Mouse (Mus musculus): ENCODE data around the gene Msl2.

The Msl2 gene

GRCm38 (mm10) chr9:101075091-101075581 is 1.2 kb downstream of the Msl2 start:
- DNase-seq = no peak

- no peak for DNase-seq
Observed at GRCm38 (mm10) chr9:101075694-101076093, 1.8 kb downstream of the Msl2 start.

DNA sequence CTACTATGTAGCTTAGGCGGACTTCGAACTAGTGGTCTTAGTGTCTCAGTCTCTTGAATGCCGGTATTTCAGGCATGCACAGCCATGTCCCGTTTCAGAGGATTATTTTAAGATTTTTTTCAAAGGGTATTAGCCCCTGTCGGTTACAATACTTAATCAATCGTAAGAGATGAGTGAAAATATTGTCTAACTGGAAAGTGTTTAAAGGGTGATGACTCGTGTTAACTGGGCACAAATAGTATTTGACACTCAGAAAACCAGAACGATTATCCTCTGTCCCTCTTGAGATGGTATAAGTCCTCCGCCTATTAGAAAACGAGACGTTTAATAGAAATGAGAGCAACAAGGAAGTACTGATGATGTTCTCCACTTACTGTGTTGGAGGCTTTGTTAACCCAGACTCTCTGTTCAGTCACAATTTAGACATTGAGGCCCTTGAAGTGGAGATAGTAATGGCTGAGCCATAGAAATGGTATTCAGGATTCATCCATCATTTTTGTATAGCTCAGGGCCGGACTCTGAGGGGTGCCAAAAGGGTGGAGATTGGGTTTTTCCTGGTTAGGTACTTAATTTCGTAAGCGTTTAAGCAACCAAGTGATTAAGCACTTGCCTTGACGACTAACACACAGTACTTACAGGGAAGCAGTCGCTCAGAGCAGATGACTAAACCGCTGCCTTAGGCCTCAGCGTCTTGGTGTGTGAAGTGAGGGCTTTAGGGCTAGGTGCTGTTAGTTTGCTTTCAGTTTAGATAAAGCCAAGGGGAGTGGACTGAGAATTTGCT is 2.4 kb downstream of the Msl2 start:
- DNase-seq = no peak

DNA sequence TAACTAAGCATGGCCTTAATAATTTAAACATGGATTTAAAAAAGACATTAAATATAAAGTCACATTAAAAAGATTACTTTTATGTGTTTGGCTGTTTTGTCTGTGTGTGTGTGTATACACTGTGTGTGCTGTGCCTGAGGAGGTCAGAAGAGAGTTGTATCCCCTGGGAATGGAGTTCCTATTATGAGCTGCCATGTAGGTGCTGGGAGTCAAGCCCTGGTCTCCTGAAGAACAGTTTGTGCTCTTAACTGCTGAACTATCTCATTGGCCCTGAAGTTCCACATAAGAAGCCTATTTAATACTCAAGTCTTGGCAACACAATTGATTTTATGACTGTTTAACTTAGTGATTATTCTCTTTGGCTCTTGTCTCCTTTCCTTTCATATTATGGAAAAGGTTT is 3.6 kb downstream of the Msl2 start:
- DNase-seq = no peak

GRCm38 (mm10) chr9:101078579-101078978 is 4.7 kb downstream of the Msl2 start:
- DNase-seq = no peak

DNA sequence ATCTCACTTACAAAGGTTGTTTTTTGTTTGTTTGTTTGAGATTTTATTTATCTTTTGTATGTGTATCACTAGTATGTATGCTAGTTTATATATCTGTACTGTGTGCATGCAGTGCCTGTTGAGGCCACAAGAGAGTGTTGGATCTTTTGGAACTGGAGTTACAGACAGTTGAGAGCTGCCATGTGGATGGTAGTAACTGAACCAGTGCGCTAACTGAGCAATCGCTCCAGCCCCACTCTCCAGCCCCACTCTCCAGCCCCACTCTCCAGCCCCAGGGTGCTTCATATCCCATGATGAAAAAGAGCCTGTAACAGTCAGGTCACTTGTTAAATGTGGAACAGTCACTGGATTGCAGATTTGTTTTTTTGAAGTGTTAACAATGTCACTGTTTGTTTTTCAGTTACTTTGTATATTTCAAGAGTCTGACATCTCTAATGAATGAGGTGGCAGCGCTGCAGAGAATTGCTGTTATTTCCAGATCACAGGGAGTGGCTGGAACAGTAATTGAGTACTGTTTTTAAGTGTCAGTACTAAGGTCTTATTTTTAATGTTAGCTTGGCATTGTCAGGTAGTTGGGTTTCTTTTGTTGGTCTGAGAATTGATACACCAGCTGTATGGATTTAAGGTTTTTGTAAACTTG is 6.3 kb downstream of the Msl2 start:
- no peak for DNase-seq

GRCm38 (mm10) chr9:101083728-101084127 is 9.8 kb downstream of the Msl2 start:
- DNase-seq = no peak

GRCm38 (mm10) chr9:101095425-101095824 is 21.5 kb downstream of the Msl2 start:
- no peak for DNase-seq

GRCm38 (mm10) chr9:101096461-101096860 is 22.6 kb downstream of the Msl2 start:
- DNase-seq = no peak

DNA sequence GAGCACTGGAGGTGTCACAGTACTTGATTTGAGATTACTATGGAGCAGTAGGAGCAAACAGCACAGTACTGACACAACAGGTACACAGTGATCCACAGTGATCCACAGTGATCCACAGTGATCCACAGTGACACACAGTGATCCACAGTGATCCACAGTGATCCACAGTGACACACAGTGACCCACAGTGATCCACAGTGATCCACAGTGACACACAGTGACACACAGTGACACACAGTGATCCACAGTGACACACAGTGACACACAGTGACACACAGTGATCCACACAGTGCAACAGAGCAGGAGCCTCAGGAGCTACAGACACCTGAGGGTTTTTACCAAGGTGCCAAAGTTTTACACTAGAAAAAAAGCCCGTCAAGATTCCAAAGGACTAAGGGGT is 23.6 kb downstream of the Msl2 start:
- DNase-seq = no peak

DNA sequence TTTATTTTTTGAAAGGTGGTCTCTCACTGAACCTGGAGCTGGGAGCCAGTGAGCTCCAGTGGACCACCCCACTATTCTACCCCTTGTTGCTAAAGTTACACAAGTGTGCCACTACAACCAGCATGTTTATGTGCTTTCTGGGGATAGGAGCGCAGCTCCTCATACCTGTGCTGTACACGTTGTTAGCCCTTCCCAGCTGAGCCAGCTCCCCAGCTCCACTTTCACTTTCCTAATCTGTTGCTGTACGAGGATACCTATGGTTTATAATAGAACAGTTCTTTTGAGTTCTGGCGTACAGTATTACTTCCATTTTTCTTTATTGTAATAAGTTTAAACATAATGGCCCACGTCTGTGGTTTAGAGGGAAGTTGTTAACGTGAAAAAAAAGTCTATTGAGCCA is 25.5 kb downstream of the Msl2 start:
- DNase-seq = no peak

DNA sequence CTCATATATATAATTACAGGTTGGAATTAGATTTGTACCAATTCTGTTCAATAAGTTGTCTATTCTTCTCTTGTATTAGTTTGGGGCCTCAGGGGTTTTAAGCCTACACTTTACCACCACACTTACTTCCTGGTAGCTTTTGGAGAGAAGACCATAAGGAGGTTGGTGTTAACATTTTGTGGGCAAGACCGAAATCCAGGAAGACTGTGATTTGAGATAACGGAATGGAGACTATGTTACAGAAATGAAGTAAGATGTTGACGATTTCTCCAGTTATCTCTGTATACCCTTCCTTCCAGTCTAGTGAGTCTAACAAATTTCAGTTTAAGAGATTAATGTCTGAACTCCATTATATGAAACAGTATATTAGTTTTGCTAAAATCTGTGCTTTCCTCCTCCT is 26.3 kb downstream of the Msl2 start:
- DNase-seq = no peak

DNA sequence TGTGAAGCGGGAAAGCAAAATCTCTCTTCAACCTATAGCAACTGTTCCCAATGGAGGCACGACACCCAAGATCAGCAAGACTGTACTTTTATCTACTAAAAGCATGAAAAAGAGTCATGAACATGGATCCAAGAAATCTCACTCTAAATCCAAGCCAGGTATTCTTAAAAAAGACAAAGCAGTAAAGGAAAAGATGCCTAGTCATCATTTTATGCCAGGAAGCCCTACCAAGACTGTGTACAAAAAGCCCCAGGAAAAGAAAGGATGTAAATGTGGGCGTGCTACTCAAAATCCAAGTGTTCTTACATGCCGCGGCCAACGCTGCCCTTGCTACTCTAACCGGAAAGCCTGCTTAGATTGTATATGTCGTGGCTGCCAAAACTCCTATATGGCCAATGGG is 27.6 kb downstream of the Msl2 start:
- no peak for DNase-seq

GRCm38 (mm10) chr9:101102288-101102687 is 28.4 kb downstream of the Msl2 start:
- no peak for DNase-seq

DNA sequence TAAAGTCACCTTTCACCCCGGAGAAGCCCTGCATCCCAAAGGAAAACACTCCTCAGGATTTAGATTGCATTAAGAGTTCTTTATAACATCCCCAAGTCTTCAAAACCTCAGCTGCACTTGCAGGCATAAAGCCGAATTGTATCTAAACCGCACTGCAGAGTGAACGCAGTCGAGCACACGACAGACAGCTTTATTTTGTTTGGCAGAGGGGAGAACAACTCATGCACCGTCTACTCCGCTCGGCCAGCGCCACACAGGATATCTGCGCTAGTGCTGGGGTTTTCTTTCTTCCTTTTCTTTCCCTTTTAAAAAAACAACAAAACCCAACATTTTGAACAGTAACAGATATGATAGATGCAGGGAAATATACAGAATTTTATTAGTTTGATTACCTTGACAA is 31.0 kb downstream of the Msl2 start:
- no peak for DNase-seq

DNA sequence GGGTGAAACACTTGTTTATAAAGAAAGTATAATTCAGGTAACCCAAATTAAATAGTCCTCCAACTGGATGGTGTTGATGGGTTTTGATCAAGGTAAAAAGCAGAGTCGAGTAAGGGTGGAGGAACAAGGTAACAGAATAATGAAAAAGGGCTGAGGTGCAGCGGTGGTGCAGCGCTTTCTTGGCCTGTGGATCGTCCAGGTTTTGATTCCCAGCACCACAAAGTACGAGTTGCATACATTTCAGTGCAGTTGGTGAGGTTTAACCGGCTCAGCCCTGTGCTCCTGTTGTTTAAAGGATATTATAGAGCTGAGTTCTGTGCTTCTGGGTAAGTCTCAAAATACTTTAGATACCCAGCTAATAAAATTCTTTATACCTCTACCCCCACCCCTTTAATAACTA is 31.8 kb downstream of the Msl2 start:
- no peak for DNase-seq

GRCm38 (mm10) chr9:101107386-101107785 is 33.5 kb downstream of the Msl2 start:
- no peak for DNase-seq

- no peak for DNase-seq
Observed at GRCm38 (mm10) chr9:101110013-101110412, 36.1 kb downstream of the Msl2 start.

DNA sequence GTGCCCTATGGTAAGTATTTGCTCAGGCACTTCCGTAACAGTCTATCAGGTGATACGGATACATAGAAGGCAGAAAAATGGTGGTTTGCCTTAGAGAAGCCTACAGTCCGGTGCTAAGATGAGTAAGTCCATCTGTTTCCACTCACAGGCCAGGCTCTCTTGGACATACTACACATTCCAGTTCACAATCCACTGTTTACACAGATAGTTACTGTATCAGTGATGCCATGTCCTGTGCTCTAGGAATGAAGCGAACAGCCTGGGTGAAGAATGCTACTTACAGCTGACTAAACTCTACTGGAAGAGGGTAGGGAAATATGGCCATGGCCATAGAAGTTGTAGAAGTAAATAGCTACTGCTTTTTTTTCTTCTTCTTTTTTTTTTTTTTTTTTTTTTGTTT is 39.4 kb downstream of the Msl2 start:
- no peak for DNase-seq

- DNase-seq = no peak
Observed at GRCm38 (mm10) chr9:101114182-101114884, 40.4 kb downstream of the Msl2 start.

DNA sequence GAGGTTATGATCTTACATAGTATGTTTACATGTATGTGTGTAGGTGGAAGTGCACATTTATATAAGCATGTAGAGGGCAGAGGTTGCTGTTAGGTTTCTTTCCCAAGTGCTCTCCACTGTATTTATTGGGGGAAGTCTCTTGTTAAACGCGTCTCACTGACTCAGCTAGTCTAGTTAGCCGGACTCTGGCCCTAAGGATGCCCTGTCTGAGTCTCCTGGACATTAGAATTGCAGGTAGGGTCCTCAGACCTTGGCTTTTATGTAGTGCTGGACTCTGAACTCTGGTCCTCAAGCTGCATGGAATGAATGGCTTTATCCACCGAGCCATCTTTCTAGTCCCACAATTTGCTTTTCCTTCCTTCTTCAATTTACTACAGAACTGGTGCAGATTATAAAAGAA is 69.7 kb downstream of the Msl2 start:
- no peak for DNase-seq

DNA sequence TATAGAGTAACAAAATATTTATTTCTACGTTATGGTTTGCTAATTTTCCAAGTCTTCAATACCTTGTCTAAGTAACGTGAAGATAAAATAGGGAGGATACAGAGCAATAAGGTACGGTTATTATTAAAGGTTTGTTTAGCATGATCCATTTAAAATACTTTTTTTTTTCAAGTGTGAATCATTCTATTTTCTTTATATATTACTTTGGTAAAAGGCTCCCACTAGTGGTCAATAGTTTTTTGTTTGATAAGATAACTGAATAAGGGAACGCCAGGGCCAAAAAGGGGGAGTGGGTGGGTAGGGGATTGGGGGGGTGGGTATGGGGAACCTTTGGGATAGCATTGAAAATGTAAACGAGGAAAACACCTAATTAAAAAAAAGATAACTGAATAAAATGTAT is 79.0 kb downstream of the Msl2 start:
- no peak for DNase-seq
